Mouse (Mus musculus) right cerebral cortex, postnatal 14 days (tissue): Measurements from ENCODE around the gene Trim62.

Experiments
- DNase-seq: peaks from one replicate; pipeline ENCODE4 v3.0.0; 2022

Trim62 gene

GRCm38 (mm10) chr4:128886571-128886970 is 3.2 kb downstream of the Trim62 start:
- no peak for DNase-seq

DNA sequence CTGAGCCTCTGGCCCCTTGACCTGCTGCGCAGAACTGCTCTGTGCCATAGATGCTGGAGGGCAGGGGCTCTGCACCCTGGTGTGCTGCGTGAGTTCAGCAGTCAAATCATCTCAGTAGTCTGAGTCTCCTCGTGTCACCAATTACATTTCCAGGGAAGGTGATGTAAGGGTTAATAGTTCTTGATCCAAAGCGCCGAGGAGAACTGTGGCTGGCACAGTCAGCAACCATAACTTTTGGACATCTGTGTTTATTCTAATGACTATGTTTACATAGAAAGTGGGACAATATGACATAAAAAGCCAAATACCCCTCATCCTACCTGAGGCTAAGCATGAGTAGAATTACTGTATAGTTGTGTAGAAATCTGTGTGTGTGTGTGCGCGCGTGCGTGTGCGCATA is 3.6 kb downstream of the Trim62 start:
- no peak for DNase-seq

DNA sequence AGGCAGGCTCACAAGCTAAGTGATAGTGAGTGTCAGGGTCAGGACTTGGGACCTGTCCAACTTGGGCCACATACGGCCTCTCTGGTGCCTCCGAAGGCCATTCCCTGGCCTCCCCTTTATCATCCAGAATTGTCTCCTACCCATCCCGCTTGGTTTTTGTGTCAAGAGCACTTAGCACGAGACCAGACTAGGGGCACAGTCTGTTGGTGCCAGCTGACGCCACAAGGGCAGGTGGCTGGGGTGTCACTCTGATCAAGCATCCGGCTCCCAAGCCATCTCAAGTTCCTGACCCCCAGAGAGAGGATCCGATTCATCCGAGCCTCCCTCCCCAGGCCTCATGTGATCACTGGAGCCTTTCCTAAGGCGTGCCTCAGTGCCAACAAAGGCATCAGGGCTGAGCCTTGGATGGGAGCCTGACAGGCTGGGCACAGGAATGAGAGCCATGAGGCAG is 4.3 kb downstream of the Trim62 start:
- DNase-seq: no peak

- DNase-seq: no peak
These were observed 5.1 kb downstream of the Trim62 start for GRCm38 (mm10) chr4:128888436-128888990.

DNA sequence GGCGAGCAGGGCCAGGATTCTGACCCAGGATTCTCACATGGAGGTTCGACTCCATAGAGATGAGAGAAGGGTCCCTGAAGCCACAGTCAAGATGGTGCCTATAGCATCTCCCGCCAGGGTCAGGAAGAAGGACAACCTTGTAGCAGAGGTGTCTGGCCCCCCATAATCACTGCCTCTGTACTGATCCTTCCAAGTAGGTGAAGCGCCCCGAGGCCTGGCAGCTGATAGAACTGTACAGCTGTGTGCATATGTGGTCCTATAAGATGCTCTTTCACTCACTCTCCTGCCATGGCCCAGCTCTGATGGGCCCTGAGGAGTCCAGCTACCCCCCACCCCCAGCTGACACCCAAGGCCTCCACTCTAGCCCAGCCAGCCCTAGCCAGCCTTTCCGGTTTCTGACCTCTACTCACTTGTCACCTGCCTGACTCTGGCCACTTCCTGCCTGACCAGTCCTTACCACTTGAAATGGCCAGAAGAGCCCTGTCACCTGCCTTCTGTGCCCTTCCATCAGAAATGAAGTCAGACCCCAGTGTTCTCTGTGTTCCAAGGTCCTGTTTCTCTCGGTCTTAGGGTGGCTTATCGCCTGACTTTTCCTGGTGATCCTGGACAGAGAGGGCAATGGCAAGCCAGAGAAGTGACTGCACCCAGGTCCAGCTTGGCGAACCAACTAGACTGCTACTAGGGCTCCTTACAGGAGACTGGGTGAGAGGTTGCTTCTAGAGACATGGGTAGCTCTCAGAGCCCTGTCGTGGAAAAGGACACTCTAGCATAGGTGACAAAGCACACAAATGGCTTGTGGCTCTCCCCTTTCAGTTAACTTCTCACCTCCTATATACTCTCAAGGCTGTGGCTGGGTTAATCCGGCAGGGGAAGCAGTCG is 6.6 kb downstream of the Trim62 start:
- no peak for DNase-seq

DNA sequence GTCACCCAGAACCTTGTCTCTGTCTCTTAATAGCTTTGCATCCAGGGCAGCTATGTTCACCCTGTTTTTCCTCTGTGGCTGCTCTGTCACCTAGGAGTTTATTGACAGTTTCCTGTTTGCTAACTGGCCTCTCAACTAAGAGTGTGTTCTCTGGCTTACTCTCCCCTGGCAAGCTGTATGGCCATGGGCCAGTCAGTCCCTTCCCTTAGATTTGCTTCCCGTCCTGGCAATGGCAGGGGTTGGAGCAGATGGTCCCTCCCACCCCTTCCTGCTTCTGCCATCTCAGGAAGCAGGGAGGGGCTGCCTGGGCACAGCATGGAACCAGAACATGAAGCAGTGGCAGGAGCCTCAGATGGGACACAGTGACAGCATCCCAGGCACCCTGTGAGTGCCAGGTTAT is 7.8 kb downstream of the Trim62 start:
- DNase-seq: peak; percentile 50

- DNase-seq: no peak
These were observed 8.4 kb downstream of the Trim62 start for GRCm38 (mm10) chr4:128891746-128892145.

DNA sequence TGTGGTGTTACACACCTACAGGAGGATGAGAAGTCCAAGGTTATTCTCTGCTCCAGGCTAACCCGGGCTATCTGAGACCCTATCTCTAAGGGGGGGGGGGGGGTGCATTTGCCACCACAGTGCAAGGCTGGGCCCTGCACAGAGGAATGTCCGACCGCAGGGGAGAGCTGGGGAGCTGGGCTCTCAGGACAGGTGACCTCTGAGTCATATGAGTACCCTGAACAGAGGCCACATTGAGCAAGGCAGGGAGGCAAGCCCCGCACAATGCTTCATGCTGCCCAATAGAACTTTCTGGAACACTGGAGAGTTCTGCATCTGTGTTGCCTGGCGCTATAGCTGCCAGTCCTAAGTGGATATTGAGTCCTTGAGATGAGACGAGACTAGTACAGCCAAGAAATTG is 8.8 kb downstream of the Trim62 start:
- no peak for DNase-seq

- DNase-seq: no peak
These were observed 10.7 kb downstream of the Trim62 start for GRCm38 (mm10) chr4:128894112-128894511.

DNA sequence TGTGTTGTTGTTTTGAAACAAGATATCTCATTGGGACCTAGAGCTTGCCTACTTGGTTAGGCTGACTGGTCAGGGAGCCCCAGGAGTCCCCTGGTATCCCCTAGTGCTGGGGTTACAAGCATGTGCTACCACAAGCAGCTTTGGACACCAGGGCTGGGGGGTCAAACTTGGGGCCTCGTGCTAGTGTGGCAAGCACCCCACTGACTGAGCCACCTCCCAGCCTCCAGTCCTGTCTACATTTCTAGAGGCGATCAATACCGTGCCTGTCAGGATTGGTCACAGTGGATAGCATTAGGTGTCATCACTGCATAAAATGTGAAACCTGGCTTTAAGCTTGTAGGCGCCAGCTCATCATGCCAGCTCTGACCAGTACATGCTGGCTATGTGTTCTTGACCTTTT is 12.5 kb downstream of the Trim62 start:
- no peak for DNase-seq

DNA sequence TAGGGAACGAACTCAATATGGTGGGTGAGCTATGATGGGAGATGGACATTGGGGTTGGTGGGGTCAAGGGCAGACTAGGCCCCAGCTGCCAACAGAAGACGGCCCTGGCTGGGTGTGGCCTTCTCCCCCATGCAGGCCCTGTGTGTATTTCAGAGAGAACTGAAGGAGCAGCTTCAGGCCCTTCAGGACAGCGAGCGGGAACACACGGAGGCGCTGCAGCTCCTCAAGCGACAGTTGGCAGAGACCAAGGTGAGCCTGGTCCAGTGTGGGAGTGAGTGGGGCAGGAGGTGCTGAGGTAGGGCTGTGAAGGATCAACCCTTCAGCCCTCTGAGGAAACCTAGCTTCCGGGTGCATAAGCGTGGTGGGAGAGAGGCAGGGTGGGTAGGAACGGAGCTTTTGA is 13.3 kb downstream of the Trim62 start:
- no peak for DNase-seq

DNA sequence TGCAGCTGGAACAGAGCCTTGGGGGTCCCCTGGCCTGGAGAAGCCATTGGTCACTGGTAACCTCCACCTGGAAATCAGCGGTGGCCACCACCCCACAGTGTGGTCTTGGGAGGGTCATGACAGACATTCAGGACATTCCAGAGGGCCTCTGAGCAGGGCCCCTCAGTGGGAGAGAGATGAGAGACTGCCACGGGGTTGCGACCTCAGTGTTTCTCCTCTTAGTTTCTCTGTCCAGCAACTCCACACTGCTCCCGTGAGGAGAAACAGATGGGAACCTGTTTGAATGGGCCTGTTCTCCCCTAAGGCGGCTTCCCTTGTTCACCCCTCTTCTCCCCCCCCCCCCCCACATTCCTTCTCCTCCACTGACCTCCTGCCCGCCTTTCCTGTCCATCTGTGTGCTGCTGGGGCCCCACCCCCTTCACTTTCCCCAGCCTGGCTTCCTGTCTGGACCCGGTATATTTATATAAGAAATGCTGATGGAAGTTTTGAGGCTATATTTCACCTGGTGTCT is 14.6 kb downstream of the Trim62 start:
- no peak for DNase-seq

- peak; percentile 88 for DNase-seq
These were observed 16.0 kb downstream of the Trim62 start for GRCm38 (mm10) chr4:128899332-128899731.

DNA sequence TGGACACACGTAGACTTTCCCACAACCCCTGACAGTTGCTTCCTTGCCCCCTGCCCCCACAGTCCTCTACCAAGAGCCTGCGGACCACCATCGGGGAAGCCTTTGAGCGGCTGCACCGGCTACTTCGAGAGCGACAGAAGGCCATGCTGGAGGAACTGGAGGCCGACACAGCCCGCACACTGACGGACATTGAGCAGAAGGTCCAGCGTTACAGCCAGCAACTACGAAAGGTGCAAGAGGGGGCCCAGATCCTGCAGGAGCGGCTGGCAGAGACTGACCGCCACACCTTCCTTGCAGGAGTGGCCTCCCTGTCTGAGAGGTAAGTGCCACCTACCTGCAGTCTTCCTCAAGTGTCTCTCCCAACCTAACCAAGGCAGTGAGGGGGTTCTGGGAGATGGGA is 17.1 kb downstream of the Trim62 start:
- DNase-seq: no peak

DNA sequence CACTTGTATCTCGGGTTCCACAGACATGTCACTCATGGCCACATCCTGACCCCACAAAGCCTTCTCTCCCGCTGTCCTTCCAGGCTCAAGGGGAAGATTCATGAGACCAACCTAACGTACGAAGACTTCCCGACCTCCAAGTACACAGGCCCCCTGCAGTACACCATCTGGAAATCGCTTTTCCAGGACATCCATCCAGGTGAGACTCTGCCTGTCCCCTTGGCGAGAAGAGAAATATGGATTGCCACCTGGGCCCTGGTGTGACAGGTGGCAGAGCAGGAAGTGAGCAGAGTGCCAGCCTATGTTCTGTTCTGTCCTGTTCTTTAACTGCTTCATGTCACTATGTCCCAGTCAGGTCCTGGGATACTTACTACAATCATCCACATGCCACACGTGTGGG is 19.0 kb downstream of the Trim62 start:
- DNase-seq: no peak

- DNase-seq: no peak
These were observed 20.8 kb downstream of the Trim62 start for GRCm38 (mm10) chr4:128904035-128904800.

DNA sequence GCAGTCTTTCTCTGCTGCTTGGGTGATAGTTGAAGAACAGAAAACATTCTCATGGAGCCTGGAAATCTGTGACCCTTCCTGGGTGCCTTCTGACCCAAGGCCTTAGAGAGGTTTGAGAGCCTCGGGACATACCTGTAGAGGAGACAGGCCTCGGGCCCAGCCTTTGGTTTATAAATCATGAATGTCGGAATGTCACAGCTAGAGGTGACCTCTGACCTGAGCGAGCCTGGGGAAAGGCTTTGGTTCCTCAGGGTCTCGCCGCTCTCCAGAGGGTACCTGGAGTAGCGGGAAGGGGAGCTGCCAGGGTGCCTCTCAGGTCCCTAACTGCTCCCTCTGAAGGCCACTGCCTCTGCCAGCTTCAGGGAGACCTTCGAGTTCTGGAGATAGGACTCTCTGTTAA is 21.9 kb downstream of the Trim62 start:
- DNase-seq: no peak

DNA sequence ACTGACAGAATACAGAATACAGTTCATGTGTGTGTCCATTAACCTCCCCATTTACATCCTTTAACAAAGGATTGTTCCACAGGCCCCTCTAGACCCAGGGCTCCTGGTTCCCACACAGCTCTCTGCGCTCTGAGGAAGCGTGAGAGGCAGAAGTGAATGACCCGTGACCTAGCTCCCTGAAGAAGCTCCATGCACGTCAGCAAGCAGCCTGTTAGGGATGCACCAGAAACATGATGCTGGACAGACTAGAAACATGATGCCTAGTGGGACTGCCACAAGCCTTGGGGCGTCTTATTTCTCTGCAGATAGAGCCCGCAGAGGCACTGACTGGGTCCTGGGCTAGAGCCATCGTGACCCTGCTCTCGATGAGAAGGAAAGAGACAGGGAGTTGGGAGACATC is 23.4 kb downstream of the Trim62 start:
- DNase-seq: no peak

- DNase-seq: no peak
These were observed 24.0 kb downstream of the Trim62 start for GRCm38 (mm10) chr4:128907238-128907968.

- DNase-seq: no peak
These were observed 25.4 kb downstream of the Trim62 start for GRCm38 (mm10) chr4:128908586-128909377.

- DNase-seq: no peak
These were observed 26.0 kb downstream of the Trim62 start for GRCm38 (mm10) chr4:128909378-128909831.
